Mouse (Mus musculus): ENCODE results near the gene Rdh13. TPM values are rescaled to one million over a fixed set of nuclear protein-coding genes. Genes with fewer than 3 reads are reported as not detected.
"Not testable (repeated sequence)": the region's sequence is repeated elsewhere in the genome, so short reads cannot be mapped to it uniquely, and the experiment has no call there.

The Rdh13 gene
- total and polyA plus RNA-seq, 2 experiments from 2014 or later, result 45.3 to 61.3 TPM

DNA sequence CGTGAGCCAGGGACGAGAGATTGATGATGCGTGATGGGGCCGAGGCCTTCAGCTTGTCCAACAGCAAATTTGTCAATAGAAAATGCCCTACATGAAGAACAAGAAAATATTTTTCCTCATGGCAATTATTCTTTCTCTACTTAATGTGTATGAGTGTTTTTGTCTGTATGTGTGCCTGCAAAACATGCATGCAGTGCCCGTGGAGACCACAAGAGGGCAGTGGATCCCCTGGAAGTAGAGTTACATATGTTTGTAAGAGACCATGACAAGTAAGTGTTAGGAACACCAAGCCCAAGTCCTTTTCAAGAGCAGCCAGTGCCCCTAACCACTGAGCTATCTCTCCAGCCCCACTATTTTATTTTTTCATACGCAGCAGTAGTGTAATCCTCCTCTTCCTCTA is 13.9 kb downstream of the Rdh13 start:
- H3K4me3 ChIP-seq (ENCODE audit: low read depth, low read length), result no peak overlapping the region
- H3K4me1 ChIP-seq (ENCODE audit: insufficient read depth, low read length), result no peaks in the 10 kb centered on the region
- no peaks in the 10 kb centered on the region for H3K27me3 ChIP-seq (ENCODE audit: insufficient read depth, low read length)
- H3K27ac ChIP-seq (ENCODE audit: low read depth, low read length), result no peak overlapping the region
- no peaks in the 10 kb centered on the region for H3K9me3 ChIP-seq (ENCODE audit: low read length)
- ATAC-seq (ENCODE audit: low FRiP score), result no peak
- TF ChIP-seq CTCF (IDR thresholded peaks at IDR 0.05), result peak; percentile 89
- H3K4me2 ChIP-seq (ENCODE audit: low read depth, low read length, poor library complexity, severe bottlenecking), result no peak overlapping the region
- H3K9ac ChIP-seq (replicated peaks; ENCODE audit: low read length, poor library complexity, severe bottlenecking), result no peak overlapping the region
- 80% methylated on average over 6 of the region's 6 CpGs for WGBS
- H3K36me3 ChIP-seq (ENCODE audit: insufficient read depth, low read length), result peaks cover 58% of the 10 kb centered on the region
- peak; percentile 59 for DNase-seq (ENCODE audit: low spot score)

DNA sequence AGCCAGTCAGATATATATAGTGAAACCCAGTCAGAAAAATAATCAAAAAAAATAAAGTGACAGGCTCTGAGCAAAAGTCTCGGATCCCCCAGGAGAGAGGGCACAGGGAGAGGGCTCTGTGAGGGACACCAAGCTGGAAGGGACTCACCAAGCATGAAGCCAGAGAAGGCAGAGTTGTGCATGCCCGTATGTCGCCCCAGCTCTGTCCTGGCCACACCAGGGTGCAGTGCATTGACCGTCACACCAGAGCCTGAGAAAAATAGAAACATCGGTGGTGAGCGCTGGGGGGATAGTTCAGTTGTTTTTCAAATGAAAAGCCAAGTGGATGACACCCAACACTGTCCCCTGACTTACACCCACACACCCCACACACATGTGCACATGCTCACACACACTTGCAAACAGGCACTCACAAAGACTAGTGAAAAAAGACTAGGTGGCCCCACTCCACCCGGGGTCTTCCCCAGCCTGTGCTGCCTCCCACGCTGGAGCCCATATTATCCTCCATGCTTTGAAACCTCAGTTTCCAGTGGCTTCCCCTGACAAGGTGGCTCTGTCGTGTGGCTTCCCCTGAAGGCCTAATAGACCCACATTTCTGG is 15.1 kb downstream of the Rdh13 start:
- no peak overlapping the region for H3K4me2 ChIP-seq (ENCODE audit: low read depth, low read length, poor library complexity, severe bottlenecking)
- 96% methylated on average over 9 of the region's 9 CpGs for WGBS

DNA sequence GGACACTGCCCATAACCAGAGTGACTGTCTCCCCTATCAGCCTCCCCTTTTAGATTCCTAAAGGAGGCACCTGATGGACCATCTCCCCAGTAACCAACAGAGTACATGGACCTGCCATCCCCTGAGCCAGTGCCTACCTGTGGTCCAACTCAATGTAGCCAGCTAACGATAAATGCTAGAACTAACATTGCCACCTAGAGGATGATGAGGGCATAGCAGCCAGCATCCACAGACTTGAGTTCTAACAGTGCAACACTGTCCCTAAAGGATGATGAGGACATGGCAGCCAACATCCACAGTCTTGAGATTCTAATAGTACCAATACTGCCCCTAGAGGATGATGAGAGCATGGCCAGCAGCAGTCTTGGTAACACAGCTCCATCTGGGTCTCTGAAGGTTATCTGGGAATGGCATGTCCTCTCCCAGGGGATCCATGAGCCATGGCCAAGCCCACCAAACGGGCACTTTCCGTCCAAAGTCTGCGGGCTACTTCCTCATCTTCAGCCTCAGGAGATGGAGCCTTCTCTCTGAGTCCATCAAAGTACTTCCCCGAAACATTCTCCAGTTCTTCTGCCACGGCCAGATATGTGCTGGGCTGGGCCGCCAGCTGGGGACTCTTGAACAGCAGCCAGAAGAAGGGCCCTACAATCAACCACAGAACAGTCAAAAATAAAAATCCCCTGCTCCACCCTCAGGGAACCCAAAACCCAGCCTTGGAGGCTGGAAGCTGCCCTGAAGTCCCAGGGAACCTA is 18.1 kb downstream of the Rdh13 start:
- Histone ChIP-seq H3K4me3 (ENCODE audit: low read depth, low read length) (no peak overlapping the region), H3K4me2 (ENCODE audit: low read depth, low read length, poor library complexity, severe bottlenecking) (no peak overlapping the region), H3K27ac (ENCODE audit: low read depth, low read length) (no peak overlapping the region), H3K9ac (replicated peaks; ENCODE audit: low read length, poor library complexity, severe bottlenecking) (no peak overlapping the region), H3K27me3 (ENCODE audit: insufficient read depth, low read length) (no peaks in the 10 kb centered on the region), H3K36me3 (ENCODE audit: insufficient read depth, low read length) (peaks cover 48% of the 10 kb centered on the region), H3K9me3 (ENCODE audit: low read length) (no peaks in the 10 kb centered on the region), H3K4me1 (ENCODE audit: insufficient read depth, low read length) (no peaks in the 10 kb centered on the region)
- ATAC-seq (ENCODE audit: low FRiP score) (peak; percentile 90), DNase-seq (ENCODE audit: low spot score) (peak; percentile 98)
- TF ChIP-seq CTCF (IDR thresholded peaks at IDR 0.05), result peak; percentile 100
- WGBS, result 71% methylated on average over 7 of the region's 7 CpGs

More for the DNA sequence above, 15.1 kb downstream of the Rdh13 start:
- TF ChIP-seq CTCF (IDR thresholded peaks at IDR 0.05), result no peak
- H3K27ac ChIP-seq (ENCODE audit: low read depth, low read length), result no peak overlapping the region
- no peak overlapping the region for H3K4me3 ChIP-seq (ENCODE audit: low read depth, low read length)
- no peak overlapping the region for H3K9ac ChIP-seq (replicated peaks; ENCODE audit: low read length, poor library complexity, severe bottlenecking)
- no peak for DNase-seq (ENCODE audit: low spot score)
- peaks cover 64% of the 10 kb centered on the region for H3K36me3 ChIP-seq (ENCODE audit: insufficient read depth, low read length)
- no peak for ATAC-seq (ENCODE audit: low FRiP score)
- no peaks in the 10 kb centered on the region for H3K9me3 ChIP-seq (ENCODE audit: low read length)
- no peaks in the 10 kb centered on the region for H3K27me3 ChIP-seq (ENCODE audit: insufficient read depth, low read length)
- H3K4me1 ChIP-seq (ENCODE audit: insufficient read depth, low read length), result no peaks in the 10 kb centered on the region

DNA sequence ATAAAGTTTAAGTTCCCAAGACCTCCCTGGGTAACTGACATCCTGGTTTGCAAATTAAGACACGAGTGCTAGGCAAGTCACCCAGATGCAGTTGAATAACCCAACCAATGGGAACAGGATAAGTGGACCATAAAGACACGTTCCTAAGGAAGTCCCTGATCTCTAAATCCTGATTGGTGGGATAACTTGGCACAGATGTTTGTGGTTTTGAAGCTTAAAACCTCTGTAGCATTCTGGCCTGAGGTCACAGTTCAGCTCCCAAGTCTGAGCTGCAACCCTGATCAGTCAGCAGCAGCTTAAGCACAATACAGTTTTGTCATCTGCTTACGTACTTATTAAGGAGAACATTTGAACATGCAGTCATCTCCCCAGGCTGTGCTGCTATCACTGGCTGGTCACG is 25.2 kb downstream of the Rdh13 start:
- Histone ChIP-seq H3K4me2 (ENCODE audit: low read depth, low read length, poor library complexity, severe bottlenecking) (no peak overlapping the region), H3K4me1 (ENCODE audit: insufficient read depth, low read length) (no peaks in the 10 kb centered on the region), H3K27me3 (ENCODE audit: insufficient read depth, low read length) (no peaks in the 10 kb centered on the region), H3K4me3 (ENCODE audit: low read depth, low read length) (no peak overlapping the region), H3K27ac (ENCODE audit: low read depth, low read length) (no peak overlapping the region), H3K36me3 (ENCODE audit: insufficient read depth, low read length) (peaks cover 4% of the 10 kb centered on the region), H3K9me3 (ENCODE audit: low read length) (no peaks in the 10 kb centered on the region), H3K9ac (replicated peaks; ENCODE audit: low read length, poor library complexity, severe bottlenecking) (no peak overlapping the region)
- TF ChIP-seq CTCF (IDR thresholded peaks at IDR 0.05), result no peak
- no peak for DNase-seq (ENCODE audit: low spot score)
- 58% methylated on average over 4 of the region's 4 CpGs for WGBS
- ATAC-seq (ENCODE audit: low FRiP score), result no peak

DNA sequence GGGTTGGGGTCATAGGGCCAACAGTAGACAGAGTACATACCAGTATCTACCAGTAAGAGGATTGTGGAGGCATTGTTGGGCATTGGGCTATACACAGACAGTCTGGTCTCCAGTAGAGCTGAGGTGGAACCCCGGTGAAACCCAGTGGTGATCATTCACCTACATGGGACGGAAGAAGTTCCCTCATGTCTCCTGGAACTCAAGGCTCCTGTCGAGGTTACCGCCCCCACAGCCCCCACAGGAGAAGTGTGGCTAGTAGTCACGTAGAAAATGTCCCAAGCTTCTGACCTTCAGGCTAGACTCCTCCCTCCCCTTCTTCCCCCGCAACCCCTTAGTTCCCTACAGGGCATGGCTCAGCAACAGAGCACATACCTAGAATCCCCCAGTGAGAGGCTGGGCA is 25.8 kb downstream of the Rdh13 start:
- no peaks in the 10 kb centered on the region for H3K4me1 ChIP-seq (ENCODE audit: insufficient read depth, low read length)
- 84% methylated on average over 6 of the region's 6 CpGs for WGBS
- no peak overlapping the region for H3K9ac ChIP-seq (replicated peaks; ENCODE audit: low read length, poor library complexity, severe bottlenecking)
- no peak for DNase-seq (ENCODE audit: low spot score)
- no peaks in the 10 kb centered on the region for H3K27me3 ChIP-seq (ENCODE audit: insufficient read depth, low read length)
- no peak overlapping the region for H3K4me3 ChIP-seq (ENCODE audit: low read depth, low read length)
- H3K27ac ChIP-seq (ENCODE audit: low read depth, low read length), result no peak overlapping the region
- H3K36me3 ChIP-seq (ENCODE audit: insufficient read depth, low read length), result no peaks in the 10 kb centered on the region
- H3K9me3 ChIP-seq (ENCODE audit: low read length), result no peaks in the 10 kb centered on the region
- no peak for ATAC-seq (ENCODE audit: low FRiP score)
- no peak overlapping the region for H3K4me2 ChIP-seq (ENCODE audit: low read depth, low read length, poor library complexity, severe bottlenecking)
- no peak for TF ChIP-seq CTCF (IDR thresholded peaks at IDR 0.05)

DNA sequence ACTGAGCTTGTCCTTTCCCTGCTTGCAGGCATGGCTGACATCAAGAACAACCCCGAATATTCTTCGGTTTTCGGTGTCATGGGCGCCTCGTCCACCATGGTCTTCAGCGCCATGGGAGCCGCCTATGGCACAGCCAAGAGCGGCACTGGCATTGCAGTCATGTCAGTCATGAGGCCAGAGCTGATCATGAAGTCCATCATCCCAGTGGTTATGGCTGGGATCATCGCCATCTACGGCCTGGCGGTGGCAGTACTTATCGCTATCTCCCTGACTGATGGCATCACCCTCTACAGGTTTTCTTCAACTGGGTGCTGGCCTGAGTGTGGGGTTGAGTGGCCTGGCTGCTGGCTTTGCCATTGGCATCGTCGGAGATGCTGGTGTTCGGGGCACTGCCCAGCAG is 33.0 kb downstream of the Rdh13 start:
- not testable (repeated sequence) for H3K9me3 ChIP-seq (ENCODE audit: low read length); H3K4me2 ChIP-seq (ENCODE audit: low read depth, low read length, poor library complexity, severe bottlenecking); DNase-seq (ENCODE audit: low spot score); ATAC-seq (ENCODE audit: low FRiP score); H3K36me3 ChIP-seq (ENCODE audit: insufficient read depth, low read length); H3K9ac ChIP-seq (replicated peaks; ENCODE audit: low read length, poor library complexity, severe bottlenecking); H3K4me3 ChIP-seq (ENCODE audit: low read depth, low read length); H3K4me1 ChIP-seq (ENCODE audit: insufficient read depth, low read length); H3K27me3 ChIP-seq (ENCODE audit: insufficient read depth, low read length); H3K27ac ChIP-seq (ENCODE audit: low read depth, low read length)
- WGBS, result 93% methylated on average over 15 of the region's 15 CpGs
